Mouse (Mus musculus) ovary, postnatal 36 days (tissue): ENCODE data around the gene CN725425.
A peak's percentile ranks its signal among the peaks of the same experiment; 100 is the strongest.

Experiments used
- DNase-seq: peaks from one replicate; pipeline ENCODE4 v3.0.0; 2022; ENCODE audit warnings: low spot score, mixed read lengths

Gene CN725425

GRCm38 (mm10) chr15:91206518-91206917 lies 7.2 kb downstream of the CN725425 start:
- no peak for DNase-seq

DNA sequence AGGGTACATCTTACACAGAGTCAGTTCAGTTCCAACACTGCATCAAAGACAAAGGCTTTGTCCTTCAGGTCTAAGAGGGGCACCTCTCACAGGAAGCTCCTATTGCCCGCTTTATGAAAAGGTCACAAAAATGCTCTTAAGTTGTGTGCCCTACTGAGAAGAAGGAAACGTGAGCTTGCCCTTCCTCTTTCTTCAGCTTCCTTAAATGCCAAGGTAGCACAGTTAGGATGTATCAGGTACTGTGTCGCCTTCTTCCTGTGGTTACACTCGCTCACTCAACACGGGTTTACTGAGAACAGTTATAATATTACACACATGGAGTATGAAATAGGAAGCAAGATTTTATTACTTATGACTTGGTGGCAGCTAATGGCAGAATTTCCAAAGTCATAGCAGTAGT lies 38.0 kb downstream of the CN725425 start:
- DNase-seq, result no peak

DNA sequence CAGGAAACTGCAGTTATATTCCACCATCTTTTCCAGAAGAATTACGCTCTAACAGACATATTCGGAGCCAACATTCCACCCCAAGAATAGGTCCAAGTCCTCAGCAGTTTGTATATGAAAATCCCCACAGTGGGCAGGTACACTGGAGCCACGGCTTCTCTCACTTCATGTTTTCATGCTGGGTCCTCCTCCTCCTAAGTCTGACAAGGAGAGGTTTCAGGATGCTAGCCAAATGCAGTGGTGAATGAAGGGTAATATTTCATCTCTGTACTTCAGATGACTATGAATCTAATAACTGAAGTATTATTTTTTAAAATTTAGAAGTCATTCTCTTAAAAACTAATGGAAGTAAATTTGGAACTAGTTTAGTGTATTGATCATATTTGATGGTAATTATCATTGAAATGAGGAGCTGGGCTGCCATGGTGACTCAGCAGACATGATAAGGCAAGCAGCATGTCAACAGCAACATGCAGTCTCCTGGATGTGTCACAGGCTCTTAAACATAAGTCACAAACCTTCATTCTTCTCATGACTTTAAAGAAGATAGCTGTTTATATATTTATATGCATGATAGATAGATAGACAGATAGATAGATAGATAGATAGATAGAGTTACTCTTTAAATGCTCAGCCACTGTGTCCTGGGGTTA lies 41.5 kb downstream of the CN725425 start:
- no peak for DNase-seq

- DNase-seq, result no peak
Observed at GRCm38 (mm10) chr15:91250815-91251214, 51.5 kb downstream of the CN725425 start.

- no peak for DNase-seq
Observed at GRCm38 (mm10) chr15:91251544-91252408, 52.5 kb downstream of the CN725425 start.

- no peak for DNase-seq
Observed at GRCm38 (mm10) chr15:91252956-91253355, 53.7 kb downstream of the CN725425 start.

DNA sequence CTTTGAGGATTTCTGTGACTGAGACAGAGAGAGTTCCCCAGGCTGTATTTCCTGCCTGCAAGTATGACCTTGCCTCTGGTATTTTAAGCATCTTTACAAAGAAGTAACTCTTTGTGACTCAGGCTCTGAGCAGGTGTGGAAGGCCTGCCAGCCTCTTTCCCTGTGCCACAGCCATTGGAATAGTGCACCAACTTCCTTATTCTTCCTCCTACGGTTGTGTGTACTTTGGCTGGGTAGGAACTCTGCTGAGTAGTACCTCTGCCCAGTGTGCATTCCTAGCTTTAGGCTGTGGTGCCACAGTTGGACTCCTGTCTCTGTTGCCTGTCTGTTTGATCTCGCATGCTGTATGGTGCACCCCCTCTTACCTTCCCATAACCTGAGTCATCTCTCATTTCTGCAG lies 56.0 kb downstream of the CN725425 start:
- no peak for DNase-seq

- DNase-seq, result no peak
Observed at GRCm38 (mm10) chr15:91257140-91257539, 57.8 kb downstream of the CN725425 start.

DNA sequence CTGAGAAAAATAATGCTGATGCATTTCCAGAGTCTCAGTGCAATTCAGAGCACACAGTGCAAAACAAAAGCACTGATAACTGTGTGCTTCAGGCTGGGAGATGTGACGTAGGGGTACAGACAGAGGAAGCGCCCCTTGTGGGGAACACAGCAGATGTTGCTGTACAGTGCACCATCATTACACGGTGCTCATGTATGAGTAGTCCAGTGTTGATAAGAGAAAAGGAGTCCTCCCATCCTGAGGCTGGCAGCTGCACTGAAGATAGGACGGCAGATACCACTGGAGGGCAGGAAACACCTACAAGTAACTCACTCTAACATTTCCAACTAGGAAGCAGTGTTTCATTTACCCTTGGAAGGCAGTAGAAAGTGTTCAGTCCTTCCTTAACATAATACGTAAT lies 61.3 kb downstream of the CN725425 start:
- DNase-seq, result no peak

GRCm38 (mm10) chr15:91263926-91264325 lies 64.6 kb downstream of the CN725425 start:
- no peak for DNase-seq

DNA sequence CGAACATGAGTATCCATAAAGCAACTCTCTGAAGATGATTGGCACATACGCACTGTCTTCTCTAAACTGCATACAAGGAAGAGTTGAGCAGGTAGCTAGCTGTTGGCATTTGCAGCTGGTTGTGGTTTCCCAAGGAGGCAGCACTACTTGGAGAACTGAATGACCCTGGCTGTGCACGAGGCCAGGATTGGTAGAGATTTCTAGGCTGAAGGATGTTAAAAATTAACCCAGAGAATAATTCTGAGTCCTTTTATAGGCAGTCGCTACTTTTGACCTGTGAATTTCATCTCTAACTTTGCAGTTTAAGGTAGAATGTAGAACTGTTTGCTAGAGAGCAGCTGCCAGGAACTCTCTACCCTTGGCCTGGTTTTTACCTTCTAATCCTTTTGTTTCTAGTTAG lies 69.2 kb downstream of the CN725425 start:
- DNase-seq, result no peak

DNA sequence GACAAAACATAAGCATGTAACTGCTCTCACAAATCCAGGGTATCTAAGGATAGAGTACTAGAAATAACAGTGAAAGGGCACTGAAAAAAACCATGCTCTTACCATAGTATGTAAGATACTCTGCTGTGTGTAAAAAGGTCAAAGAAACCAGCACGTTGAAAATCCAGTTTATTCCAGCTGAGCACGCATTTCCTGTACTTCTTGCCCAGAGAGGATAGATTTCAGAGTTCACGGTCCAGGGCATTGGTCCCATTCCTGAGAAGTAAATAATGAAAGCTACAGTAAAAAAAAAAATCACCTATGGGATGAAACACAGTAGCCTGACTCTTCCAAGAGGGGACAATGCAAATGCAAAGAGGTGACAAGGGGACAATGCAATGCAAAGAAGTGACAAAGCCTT lies 76.7 kb downstream of the CN725425 start:
- no peak for DNase-seq

GRCm38 (mm10) chr15:91279571-91279970 lies 80.3 kb downstream of the CN725425 start:
- no peak for DNase-seq

DNA sequence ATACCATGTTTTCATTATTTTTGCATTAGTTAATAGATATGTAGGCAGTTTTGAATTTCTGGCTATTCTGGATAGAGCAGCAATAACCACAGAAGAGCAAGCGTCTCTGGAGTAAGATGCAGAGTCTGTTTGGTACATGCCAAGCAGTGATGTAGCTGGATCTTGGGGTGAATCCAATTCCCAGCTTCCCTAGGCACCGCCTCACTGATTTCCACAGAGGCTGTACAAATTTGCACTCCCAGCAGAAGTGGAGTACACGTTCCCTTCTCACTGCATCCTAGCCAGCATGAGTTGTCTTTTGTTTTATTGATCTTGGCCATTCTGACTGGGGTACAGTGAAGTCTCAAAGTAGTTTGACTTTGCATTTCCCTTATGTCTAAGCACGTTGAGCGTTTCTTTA lies 82.2 kb downstream of the CN725425 start:
- DNase-seq, result no peak

- DNase-seq, result peak; percentile 13
Observed at GRCm38 (mm10) chr15:91282822-91283221, 83.5 kb downstream of the CN725425 start.

DNA sequence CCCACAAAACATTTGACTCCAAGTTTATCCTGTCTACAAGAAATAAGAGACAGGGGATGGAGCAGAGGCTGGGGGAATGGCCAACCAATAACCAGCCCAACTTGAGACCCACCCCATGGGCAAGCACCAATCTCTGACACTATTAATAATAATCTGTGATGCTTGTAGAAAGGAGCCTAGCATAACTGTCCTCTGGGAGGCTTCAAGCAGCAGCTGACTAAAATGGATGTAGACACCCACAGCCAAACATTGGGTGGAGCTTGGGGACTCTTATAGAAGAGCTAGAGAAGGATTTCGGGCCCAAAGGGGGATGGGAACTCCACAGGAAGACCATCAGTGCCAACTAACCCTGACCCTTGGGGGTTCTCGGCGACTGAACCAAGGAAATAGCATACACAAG lies 84.1 kb downstream of the CN725425 start:
- DNase-seq, result no peak

GRCm38 (mm10) chr15:91299319-91299835 lies 100.1 kb downstream of the CN725425 start:
- DNase-seq, result no peak

GRCm38 (mm10) chr15:91301366-91301765 lies 102.1 kb downstream of the CN725425 start:
- peak; percentile 85 for DNase-seq

DNA sequence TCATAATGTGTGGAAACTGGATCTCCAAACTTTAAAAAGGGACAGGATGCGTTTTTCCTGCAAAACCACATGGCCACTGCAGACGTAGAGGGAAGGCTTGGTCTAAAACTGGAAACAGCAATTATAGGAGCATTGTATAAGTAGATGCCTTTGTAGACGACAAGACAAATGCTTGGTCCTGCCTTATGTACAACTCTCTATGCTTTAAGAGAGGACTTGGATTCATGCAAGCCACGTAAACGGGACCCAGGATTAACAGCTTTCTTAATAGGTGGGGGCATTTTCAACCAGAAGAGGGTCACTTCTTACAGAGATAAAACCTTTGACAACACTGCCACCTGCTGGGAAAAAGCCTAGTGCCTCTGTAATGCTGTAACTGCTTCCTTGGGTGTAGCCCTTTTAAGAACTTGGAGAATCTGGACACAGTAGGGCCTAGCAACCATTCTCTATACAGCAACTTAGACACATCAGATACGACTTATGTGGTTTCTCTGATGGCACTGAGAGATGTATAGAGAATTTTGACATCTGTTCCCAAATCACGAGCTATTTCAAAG lies 105.1 kb downstream of the CN725425 start:
- DNase-seq, result no peak
